Mouse (Mus musculus) embryonic fibroblast, embryonic 13.5 days (primary cell): ENCODE results near the gene Arhgap17. TPM values are rescaled to one million over a fixed set of nuclear protein-coding genes. Genes with fewer than 3 reads are reported as not detected.

ENCODE experiments used
- H3K27ac ChIP-seq: 2 replicates; pipeline ENCODE4 v1.5.1; 2012; ENCODE audit warnings: low read length, control low read depth, inconsistent platforms; ENCODE audit not compliant: insufficient read depth
- H3K4me1 ChIP-seq: 2 replicates; pipeline ENCODE4 v1.6.1; 2011; ENCODE audit warnings: low read length; ENCODE audit not compliant: control insufficient read depth, insufficient read depth
- H3K4me3 ChIP-seq: 2 replicates; pipeline ENCODE4 v1.5.1; 2011; ENCODE audit warnings: mild to moderate bottlenecking, control low read depth, low read length; ENCODE audit not compliant: insufficient read depth
- CTCF ChIP-seq: IDR thresholded peaks from 2 replicates; pipeline ENCODE4 v1.5.1; 2011; ENCODE audit warnings: mild to moderate bottlenecking, control low read depth, low read length, moderate library complexity, borderline replicate concordance; ENCODE audit not compliant: insufficient read depth
- POLR2A ChIP-seq: IDR thresholded peaks from 2 replicates; pipeline ENCODE4 v1.6.1; 2011; ENCODE audit warnings: low read depth, mild to moderate bottlenecking, control low read depth, low read length, moderate library complexity
- polyA plus RNA-seq: library from polyadenylated mRNA; stranded (reverse); fragments of >200 nt; gene quantifications from 2 replicates; pipeline ENCODE4 v1.2.4, GENCODE M21; 2011; ENCODE audit warnings: low read depth; ENCODE audit not compliant: missing spikeins, insufficient read length

Gene Arhgap17
- polyA plus RNA-seq: 23.0 and 30.7 TPM in 2 replicates

DNA sequence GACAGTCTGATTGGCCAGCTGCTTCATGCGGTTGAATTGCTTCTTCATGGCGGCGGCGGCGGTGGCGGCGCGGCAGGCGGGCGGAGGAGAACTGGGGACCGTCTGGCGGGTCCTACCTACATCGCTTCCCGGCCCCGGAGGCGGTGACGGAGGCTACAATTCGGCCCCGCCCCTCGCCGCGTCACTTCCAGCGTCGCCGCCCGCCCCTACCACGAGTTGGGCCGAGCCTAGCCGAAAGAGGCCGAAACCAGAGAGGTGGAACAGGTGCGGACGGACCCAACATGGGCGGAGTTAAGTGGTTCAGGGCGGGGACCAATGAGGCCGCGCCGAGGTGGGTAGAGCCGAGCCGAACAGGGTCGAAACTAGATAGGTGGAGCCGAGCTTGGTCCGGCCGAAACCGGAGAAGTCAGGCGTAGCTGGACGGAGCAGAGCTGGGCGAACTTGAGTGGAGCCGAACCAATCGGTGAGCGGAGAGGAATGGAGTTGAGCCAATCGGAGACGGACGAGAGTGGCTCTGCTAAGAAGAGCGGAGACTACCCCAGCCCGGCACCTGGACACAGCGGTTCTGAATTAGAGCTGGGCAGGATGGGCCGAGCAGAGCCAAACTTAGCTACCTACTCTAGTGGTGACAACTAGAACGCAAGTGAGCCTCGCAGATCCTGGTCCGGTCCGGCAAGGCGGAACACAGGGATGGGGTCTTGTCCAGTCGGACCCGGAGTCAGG is at the start of gene Arhgap17, which contains the start of gene Lcmt1:
Arhgap17 (minus strand) TSS at position 157 of the 723 bp plus-strand sequence.
Lcmt1 (plus strand) TSS at position 26 of the 723 bp plus-strand sequence.
- Histone ChIP-seq H3K4me3 (peak within 1 kb of the TSS; percentile 99), H3K27ac (peak within 1 kb of the TSS; percentile 60), H3K4me1 (peaks cover 17% of the 10 kb centered on the region)
- peak; percentile 84 for TF ChIP-seq POLR2A
- no peak for TF ChIP-seq CTCF

DNA sequence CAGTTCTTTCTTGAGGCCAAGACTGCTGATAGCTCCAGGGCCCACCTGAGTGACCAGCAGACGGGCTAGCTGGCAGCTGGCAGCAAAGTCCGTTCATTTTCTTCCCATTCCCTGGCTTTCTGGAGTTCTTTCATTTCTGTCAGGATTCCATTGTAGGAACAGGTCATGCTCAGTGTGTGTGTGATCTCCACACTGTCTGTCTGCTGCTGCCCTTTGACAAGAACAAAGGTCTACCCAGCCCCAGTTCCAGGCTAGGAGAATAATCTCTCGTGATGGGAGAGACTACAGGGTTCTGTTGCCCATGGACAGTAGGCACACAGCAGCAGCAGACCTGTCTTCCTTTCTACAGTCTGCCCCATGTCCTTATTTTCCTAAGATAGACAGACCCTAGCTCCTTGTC is 47.9 kb upstream of the Arhgap17 start:
- Histone ChIP-seq H3K4me3 (no peak overlapping the region), H3K4me1 (no peaks in the 10 kb centered on the region), H3K27ac (no peak overlapping the region)
- TF ChIP-seq CTCF (no peak), POLR2A (no peak)

DNA sequence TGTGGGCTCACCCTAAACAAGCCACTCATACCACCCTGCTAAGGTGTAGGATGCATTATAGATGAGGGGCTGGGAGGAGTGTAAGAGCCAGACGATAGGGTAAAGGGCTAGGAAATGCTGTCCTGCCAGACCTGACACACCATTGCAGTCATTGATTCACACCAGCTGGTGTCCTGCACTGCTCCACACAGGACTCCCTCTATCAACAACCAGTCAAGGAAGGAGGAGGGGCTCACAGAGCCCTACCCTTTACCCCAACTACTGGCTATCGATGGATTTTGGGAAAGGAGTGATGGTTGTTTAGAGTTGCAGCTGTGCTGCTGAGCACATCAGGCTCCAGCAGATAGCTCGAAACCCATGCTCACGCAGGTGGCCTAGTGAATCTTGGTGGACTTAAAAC is 47.1 kb upstream of the Arhgap17 start:
- H3K4me3 ChIP-seq: no peak overlapping the region
- TF ChIP-seq POLR2A (no peak), CTCF (no peak)

DNA sequence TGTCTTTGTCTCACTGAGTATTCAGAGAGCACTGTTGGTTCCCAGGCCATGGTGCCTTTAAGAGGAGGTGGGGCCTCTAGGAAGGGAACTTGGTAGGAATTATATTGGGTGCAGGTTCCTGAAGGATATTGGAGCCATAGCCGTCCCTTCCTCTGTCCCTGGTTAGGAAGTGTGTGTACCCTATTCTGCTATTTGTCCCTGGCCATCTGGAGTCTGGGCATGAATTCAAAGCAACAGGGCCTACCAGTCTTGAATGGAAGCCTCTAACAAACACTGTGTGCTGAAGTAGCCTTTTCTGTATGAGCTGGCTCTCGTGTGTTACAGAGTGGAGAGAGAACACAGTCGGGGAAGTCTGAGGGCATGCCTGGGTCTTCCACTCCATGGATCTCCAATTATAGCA is 42.4 kb upstream of the Arhgap17 start:
- TF ChIP-seq CTCF (no peak), POLR2A (no peak)
- H3K4me3 ChIP-seq: no peak overlapping the region
- peaks cover 6% of the 10 kb centered on the region; the same call in 1 of the 2 replicates for H3K4me1 ChIP-seq
- H3K27ac ChIP-seq: no peak overlapping the region

More for the DNA sequence above, 47.1 kb upstream of the Arhgap17 start:
- Histone ChIP-seq H3K4me1 (no peaks in the 10 kb centered on the region), H3K27ac (no peak overlapping the region)

DNA sequence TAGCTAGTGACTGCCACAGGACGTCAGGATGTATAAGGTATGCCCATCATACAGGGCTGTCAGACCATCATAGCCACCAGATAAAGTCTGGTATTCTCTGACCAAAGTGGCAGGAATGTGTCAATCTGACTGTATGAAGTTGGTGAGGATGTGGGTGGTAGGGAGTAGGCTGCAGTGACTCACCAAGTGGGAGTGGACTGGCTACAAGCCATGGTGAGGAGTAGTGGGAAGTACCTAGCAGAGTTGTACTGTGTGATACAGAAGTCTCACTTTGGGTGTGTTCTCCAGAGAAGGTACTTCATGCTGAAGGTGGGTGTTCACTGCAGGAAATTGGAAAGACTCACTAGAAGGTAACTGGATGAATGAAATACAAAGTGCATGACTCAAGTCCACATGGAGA is 41.4 kb upstream of the Arhgap17 start:
- TF ChIP-seq POLR2A (no peak), CTCF (no peak)
- Histone ChIP-seq H3K4me3 (no peak overlapping the region), H3K27ac (peak overlapping the region; percentile 12; the same call in 1 of the 2 replicates), H3K4me1 (peaks cover 9% of the 10 kb centered on the region)

DNA sequence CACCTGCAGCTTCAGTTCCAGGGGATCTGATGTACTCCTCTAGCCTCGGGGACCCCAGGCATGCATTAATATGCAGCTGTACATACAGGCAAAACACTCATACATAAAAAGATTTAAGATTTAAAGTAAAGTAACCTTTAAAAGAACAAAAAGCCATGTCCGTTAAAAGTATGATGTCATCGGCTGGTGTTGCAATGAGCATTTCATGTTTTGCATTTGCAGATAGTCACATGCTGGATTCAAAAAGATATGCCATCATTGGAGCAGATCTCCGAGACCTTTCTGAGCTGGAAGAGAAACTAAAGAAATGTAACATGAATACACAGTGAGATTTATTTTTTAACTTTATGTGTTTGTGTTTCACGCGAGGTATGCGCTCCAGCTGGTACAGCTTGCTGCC is 40.8 kb upstream of the Arhgap17 start:
- no peak overlapping the region for H3K4me3 ChIP-seq
- H3K27ac ChIP-seq: peak overlapping the region; percentile 12; the same call in 1 of the 2 replicates
- TF ChIP-seq POLR2A (no peak), CTCF (no peak)

GRCm38 (mm10) chr7:123406988-123407387 is 37.3 kb upstream of the Arhgap17 start:
- Histone ChIP-seq H3K4me1 (peaks cover 18% of the 10 kb centered on the region), H3K27ac (no peak overlapping the region), H3K4me3 (no peak overlapping the region)
- TF ChIP-seq POLR2A: no peak

More for the DNA sequence above, 40.8 kb upstream of the Arhgap17 start:
- peaks cover 13% of the 10 kb centered on the region for H3K4me1 ChIP-seq

DNA sequence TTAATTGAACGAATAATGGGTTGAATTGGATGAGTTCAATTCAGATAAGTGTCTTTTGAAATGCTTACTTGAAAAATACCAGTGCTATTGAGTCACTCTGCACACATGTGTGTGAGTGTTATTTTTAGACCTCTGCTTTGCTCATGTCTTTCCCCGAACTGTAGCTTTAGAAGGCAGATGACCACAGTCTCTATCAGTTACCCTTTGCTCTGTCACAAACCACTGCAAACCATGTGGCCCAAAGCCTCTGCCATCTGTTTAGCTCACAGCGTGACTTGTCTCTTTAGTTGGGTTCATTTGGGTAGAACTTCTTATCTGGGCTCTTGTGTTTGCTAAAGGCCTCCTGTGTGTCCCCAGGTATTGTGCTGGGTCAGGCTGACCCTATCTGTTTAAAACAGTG is 35.9 kb upstream of the Arhgap17 start:
- Histone ChIP-seq H3K27ac (peak overlapping the region; percentile 78; the same call in 1 of the 2 replicates), H3K4me1 (peaks cover 13% of the 10 kb centered on the region), H3K4me3 (no peak overlapping the region)
- TF ChIP-seq CTCF (no peak), POLR2A (no peak)

DNA sequence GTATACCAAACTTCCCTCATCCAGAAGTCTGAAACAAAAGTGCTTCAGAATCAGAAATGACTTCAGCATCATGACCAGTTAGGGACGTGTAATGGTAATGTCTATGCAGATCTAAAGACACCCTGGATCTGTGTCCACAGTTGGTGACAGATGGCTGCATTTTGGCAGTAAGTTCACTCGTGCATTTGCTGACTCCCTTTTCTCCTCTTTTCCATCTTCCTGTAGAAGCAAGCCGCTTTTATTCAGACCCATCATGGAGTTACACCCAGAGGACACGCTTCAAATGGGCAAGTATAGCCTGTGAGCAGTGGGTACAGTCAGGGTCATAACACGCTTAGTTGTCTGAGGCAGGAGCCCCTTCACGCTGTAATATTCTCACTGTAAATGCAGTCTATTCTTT is 34.5 kb upstream of the Arhgap17 start:
- TF ChIP-seq CTCF: no peak
- no peak for TF ChIP-seq POLR2A

GRCm38 (mm10) chr7:123401121-123401520 is 31.4 kb upstream of the Arhgap17 start:
- no peak overlapping the region for H3K4me3 ChIP-seq
- TF ChIP-seq CTCF (no peak), POLR2A (no peak)
- peaks cover 10% of the 10 kb centered on the region for H3K4me1 ChIP-seq
- no peak overlapping the region for H3K27ac ChIP-seq

More for the DNA sequence above, 34.5 kb upstream of the Arhgap17 start:
- no peak overlapping the region for H3K27ac ChIP-seq
- H3K4me3 ChIP-seq: no peak overlapping the region
- H3K4me1 ChIP-seq: peaks cover 13% of the 10 kb centered on the region
